Mouse (Mus musculus): ENCODE measurements at regions not wholly inside any gene's neighbourhood (a gene's known extent, or its start where the extent isn't known, plus 50 kb on each side); places are given as distances from the start of the nearest gene placed in this dataset.

- 76% methylated on average over 2 of the region's 2 CpGs for WGBS
- ATAC-seq (ENCODE audit: insufficient number of reproducible peaks, insufficient read depth, low FRiP score, low TSS enrichment, low read depth): no peak
- Histone ChIP-seq H3K4me2 (no peak overlapping the region), H3K9me3 (no peaks in the 10 kb centered on the region), H3K9ac (no peak overlapping the region), H3K27ac (no peak overlapping the region), H3K4me1 (no peaks in the 10 kb centered on the region), H3K36me3 (no peaks in the 10 kb centered on the region), H3K4me3 (no peak overlapping the region), H3K27me3 (no peaks in the 10 kb centered on the region)
Measured at GRCm38 (mm10) chr13:31101051-31101450, 127.0 kb downstream of the Gm5447 start.

DNA sequence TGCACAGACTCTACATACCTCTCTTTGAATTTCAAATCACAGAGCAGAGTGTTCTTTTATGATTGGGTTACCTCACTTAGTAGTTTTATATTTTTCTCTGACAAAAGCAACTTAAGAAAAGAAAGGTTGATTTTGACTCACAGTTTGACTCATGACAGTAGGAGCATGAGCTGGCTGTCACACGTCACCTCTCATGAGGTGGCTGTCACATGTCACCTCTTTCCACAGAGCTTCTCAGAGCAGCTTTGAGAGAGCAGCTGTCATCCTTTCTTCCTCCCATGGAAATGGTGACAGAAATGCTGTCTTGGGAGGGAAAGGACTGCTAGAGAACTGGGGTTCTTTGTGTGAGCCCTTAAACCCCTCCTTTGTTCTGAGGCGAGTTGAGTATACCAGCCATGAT is 133.4 kb downstream of the Gm5447 start:
- H3K9me3 ChIP-seq: no peaks in the 10 kb centered on the region
- 74% methylated on average over 2 of the region's 2 CpGs for WGBS
- no peaks in the 10 kb centered on the region for H3K27me3 ChIP-seq
- no peak for ATAC-seq (ENCODE audit: insufficient number of reproducible peaks, insufficient read depth, low FRiP score, low TSS enrichment, low read depth)
- H3K27ac ChIP-seq: no peak overlapping the region
- no peak overlapping the region for H3K9ac ChIP-seq
- no peak overlapping the region for H3K4me2 ChIP-seq
- H3K4me1 ChIP-seq: no peaks in the 10 kb centered on the region
- no peak overlapping the region for H3K4me3 ChIP-seq
- no peaks in the 10 kb centered on the region for H3K36me3 ChIP-seq

DNA sequence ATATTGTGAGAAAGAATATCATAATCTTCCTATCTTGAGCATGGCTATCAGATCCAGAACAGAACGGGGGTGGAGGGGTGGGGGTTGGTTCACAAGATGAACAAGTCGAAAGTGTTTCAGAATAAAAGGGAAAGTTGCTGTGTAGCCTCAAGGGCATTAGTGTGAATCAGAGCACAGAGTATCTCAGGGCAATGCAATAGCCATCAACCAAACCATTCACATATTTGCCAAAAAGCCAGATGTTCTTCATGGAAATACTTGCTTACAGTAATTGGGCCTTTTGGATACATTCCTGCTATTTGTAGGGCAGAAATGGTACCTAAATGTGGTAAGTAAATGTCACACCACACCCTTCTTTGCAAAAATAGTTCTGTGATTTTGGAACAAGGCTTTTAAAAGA is 135.2 kb downstream of the Gm5447 start:
- no peak overlapping the region for H3K4me2 ChIP-seq
- H3K4me1 ChIP-seq: no peaks in the 10 kb centered on the region
- no peaks in the 10 kb centered on the region for H3K36me3 ChIP-seq
- H3K27ac ChIP-seq: no peak overlapping the region
- 38% methylated on average over 2 of the region's 2 CpGs for WGBS
- H3K4me3 ChIP-seq: no peak overlapping the region
- no peak for ATAC-seq (ENCODE audit: insufficient number of reproducible peaks, insufficient read depth, low FRiP score, low TSS enrichment, low read depth)
- no peak overlapping the region for H3K9ac ChIP-seq
- H3K9me3 ChIP-seq: no peaks in the 10 kb centered on the region
- H3K27me3 ChIP-seq: no peaks in the 10 kb centered on the region

GRCm38 (mm10) chr13:31122689-31123088 is 148.7 kb downstream of the Gm5447 start:
- H3K9ac ChIP-seq: no peak overlapping the region
- no peaks in the 10 kb centered on the region for H3K27me3 ChIP-seq
- no peak overlapping the region for H3K4me3 ChIP-seq
- H3K4me1 ChIP-seq: no peaks in the 10 kb centered on the region
- H3K36me3 ChIP-seq: no peaks in the 10 kb centered on the region
- WGBS: 59% methylated on average over 2 of the region's 2 CpGs
- no peak overlapping the region for H3K4me2 ChIP-seq
- no peak overlapping the region for H3K27ac ChIP-seq
- no peaks in the 10 kb centered on the region for H3K9me3 ChIP-seq
- no peak for ATAC-seq (ENCODE audit: insufficient number of reproducible peaks, insufficient read depth, low FRiP score, low TSS enrichment, low read depth)

DNA sequence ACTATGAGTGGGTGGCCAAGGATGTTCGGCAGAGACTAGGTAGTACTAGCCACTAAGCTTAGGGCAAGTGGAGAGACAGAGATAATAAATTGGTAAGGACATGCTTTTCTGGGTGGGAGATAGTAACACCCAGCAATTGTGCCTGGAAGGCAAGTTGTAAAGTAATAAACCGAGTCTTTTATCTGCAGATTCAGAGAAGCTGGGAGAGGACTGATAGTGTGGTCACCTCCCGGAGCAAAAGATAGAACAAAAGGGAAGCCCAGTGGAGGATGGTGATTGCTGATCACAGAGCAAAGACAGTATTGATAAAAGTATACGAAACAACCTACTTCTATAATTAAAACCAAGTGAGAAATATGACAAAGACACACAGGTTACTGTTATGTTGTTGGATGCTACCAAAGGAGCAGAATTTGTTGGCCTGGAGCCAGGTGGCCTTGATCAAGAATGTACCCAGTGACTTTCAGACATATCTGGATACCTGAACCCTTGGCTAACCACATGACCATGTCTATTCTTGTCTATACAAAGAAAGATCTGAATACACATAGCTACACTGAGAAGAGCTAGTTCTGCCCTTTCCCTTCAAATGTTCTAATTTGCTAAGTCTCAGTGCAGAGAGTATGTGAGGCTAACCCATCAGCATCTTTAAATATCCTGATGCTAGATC is 150.7 kb downstream of the Gm5447 start:
- Histone ChIP-seq H3K4me2 (no peak overlapping the region), H3K4me3 (no peak overlapping the region), H3K4me1 (no peaks in the 10 kb centered on the region), H3K9ac (no peak overlapping the region), H3K27ac (no peak overlapping the region), H3K36me3 (no peaks in the 10 kb centered on the region), H3K27me3 (no peaks in the 10 kb centered on the region), H3K9me3 (no peaks in the 10 kb centered on the region)
- no peak for ATAC-seq (ENCODE audit: insufficient number of reproducible peaks, insufficient read depth, low FRiP score, low TSS enrichment, low read depth)
- WGBS: 85% methylated on average over 4 of the region's 4 CpGs

GRCm38 (mm10) chr13:31132501-31132900 is 158.5 kb downstream of the Gm5447 start:
- Histone ChIP-seq H3K4me1 (no peaks in the 10 kb centered on the region), H3K27ac (no peak overlapping the region), H3K4me2 (no peak overlapping the region), H3K27me3 (no peaks in the 10 kb centered on the region), H3K9me3 (no peaks in the 10 kb centered on the region), H3K4me3 (no peak overlapping the region), H3K36me3 (no peaks in the 10 kb centered on the region), H3K9ac (no peak overlapping the region)
- ATAC-seq (ENCODE audit: insufficient number of reproducible peaks, insufficient read depth, low FRiP score, low TSS enrichment, low read depth): no peak
- 91% methylated on average over 5 of the region's 5 CpGs for WGBS

DNA sequence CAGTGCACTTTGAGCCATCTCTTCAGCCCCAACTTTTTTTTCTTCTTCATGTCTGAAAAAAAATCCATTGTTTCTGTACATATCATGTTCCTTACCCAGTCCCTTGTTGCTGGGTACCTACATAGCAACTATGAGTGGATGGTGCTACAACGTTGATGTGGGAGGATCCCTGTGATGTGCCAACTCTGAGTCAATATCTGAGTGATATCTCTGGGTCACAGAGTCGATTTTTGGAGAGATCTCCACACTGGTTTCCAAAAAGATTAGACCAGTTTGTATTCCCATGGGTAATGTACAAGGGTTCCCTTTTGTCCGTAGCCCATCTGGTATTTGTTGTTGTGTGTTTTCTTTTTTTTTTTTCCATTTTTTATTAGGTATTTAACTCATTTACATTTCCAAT is 165.7 kb downstream of the Gm5447 start:
- Histone ChIP-seq H3K36me3 (no peaks in the 10 kb centered on the region), H3K4me3 (no peak overlapping the region), H3K4me2 (no peak overlapping the region), H3K9ac (no peak overlapping the region), H3K9me3 (no peaks in the 10 kb centered on the region), H3K27ac (no peak overlapping the region), H3K27me3 (no peaks in the 10 kb centered on the region), H3K4me1 (no peaks in the 10 kb centered on the region)
- no peak for ATAC-seq (ENCODE audit: insufficient number of reproducible peaks, insufficient read depth, low FRiP score, low TSS enrichment, low read depth)
- WGBS: 71% methylated on average over 3 of the region's 3 CpGs

DNA sequence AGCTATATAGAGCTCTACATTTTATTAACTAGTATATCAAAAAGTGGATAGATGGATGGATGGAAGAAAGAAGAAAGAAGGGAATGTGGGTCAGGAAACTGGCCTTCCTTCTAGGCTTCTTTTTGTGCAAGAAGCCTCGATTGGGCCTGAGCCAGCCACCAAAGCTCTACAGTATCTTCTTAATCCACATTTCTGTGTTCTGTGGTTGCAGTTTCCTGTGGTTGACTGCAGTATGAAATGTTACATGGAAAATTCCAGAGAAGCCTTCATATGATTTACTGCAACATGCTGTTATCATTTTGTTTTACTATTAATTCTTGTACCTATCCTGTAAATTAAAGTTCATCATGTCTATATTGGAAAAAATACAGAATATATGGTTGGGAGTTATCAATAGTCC is 173.3 kb downstream of the Gm5447 start:
- Histone ChIP-seq H3K9me3 (no peaks in the 10 kb centered on the region), H3K36me3 (no peaks in the 10 kb centered on the region), H3K9ac (no peak overlapping the region), H3K4me1 (0 out of 2 replicates have a peak, but pooled peaks cover 3% of the 10 kb centered on the region), H3K4me2 (no peak overlapping the region), H3K27ac (no peak overlapping the region), H3K4me3 (no peak overlapping the region), H3K27me3 (no peaks in the 10 kb centered on the region)
- WGBS: 43% methylated on average over 1 of the region's 1 CpGs
- ATAC-seq (ENCODE audit: insufficient number of reproducible peaks, insufficient read depth, low FRiP score, low TSS enrichment, low read depth): no peak

GRCm38 (mm10) chr13:31154066-31154465 is 180.1 kb downstream of the Gm5447 start:
- no peak for ATAC-seq (ENCODE audit: insufficient number of reproducible peaks, insufficient read depth, low FRiP score, low TSS enrichment, low read depth)

DNA sequence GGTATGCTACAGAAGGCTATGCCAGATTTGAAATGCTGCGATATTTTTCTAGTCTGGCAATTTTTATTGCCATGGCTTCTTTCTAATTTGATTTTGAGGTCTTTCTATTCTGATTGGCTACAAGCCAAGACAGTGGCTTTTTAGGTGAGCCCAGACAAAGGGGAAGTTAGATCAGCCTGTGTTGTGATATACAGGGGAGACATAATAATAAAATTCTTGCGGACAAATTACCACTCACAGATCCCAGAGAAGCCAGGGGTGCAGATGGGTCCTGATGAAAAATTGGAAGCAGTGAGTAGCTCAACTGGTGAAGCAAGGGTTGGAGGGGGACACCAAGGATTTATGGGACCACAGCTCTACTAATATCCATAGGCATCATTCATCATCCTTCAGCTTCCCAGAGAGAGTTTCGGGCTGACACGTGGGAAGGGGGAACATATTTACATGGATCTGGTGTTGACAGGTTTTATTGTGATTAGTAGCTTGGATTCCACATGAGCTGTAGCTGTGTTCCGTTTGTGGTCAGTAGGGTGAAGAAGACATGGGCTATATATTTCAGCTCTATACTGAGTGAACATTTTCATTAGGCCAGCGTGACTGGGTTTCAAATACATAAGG is 190.0 kb downstream of the Gm5447 start:
- no peak overlapping the region for H3K27ac ChIP-seq

More at GRCm38 (mm10) chr13:31154066-31154465, 180.1 kb downstream of the Gm5447 start:
- WGBS: 71% methylated on average over 3 of the region's 3 CpGs
- H3K4me3 ChIP-seq: no peak overlapping the region
- no peak overlapping the region for H3K27ac ChIP-seq
- no peaks in the 10 kb centered on the region for H3K27me3 ChIP-seq
- no peak overlapping the region for H3K4me2 ChIP-seq
- H3K36me3 ChIP-seq: no peaks in the 10 kb centered on the region
- no peaks in the 10 kb centered on the region for H3K9me3 ChIP-seq
- H3K9ac ChIP-seq: no peak overlapping the region
- H3K4me1 ChIP-seq: no peaks in the 10 kb centered on the region

GRCm38 (mm10) chr13:31166286-31166685 is 192.3 kb downstream of the Gm5447 start:
- Histone ChIP-seq H3K36me3 (no peaks in the 10 kb centered on the region), H3K4me1 (peaks cover 10% of the 10 kb centered on the region), H3K27ac (no peak overlapping the region; the same call in 1 of the 2 replicates), H3K9me3 (no peaks in the 10 kb centered on the region), H3K9ac (no peak overlapping the region), H3K4me3 (no peak overlapping the region), H3K27me3 (no peaks in the 10 kb centered on the region), H3K4me2 (no peak overlapping the region)
- no peak for ATAC-seq (ENCODE audit: insufficient number of reproducible peaks, insufficient read depth, low FRiP score, low TSS enrichment, low read depth)
- WGBS: 50% methylated on average over 5 of the region's 5 CpGs

More for the DNA sequence above, 190.0 kb downstream of the Gm5447 start:
- Histone ChIP-seq H3K4me2 (no peak overlapping the region), H3K9ac (no peak overlapping the region), H3K27me3 (no peaks in the 10 kb centered on the region), H3K36me3 (no peaks in the 10 kb centered on the region), H3K4me3 (no peak overlapping the region), H3K4me1 (peaks cover 10% of the 10 kb centered on the region), H3K9me3 (no peaks in the 10 kb centered on the region)
- 74% methylated on average over 6 of the region's 6 CpGs for WGBS
- ATAC-seq (ENCODE audit: insufficient number of reproducible peaks, insufficient read depth, low FRiP score, low TSS enrichment, low read depth): no peak

GRCm38 (mm10) chr13:31168854-31169253 is 194.8 kb downstream of the Gm5447 start:
- WGBS: 85% methylated on average over 2 of the region's 2 CpGs
- no peak overlapping the region for H3K4me3 ChIP-seq
- H3K27ac ChIP-seq: no peak overlapping the region
- no peak overlapping the region for H3K9ac ChIP-seq
- no peaks in the 10 kb centered on the region for H3K36me3 ChIP-seq
- H3K4me2 ChIP-seq: no peak overlapping the region
- peaks cover 8% of the 10 kb centered on the region for H3K4me1 ChIP-seq
- ATAC-seq (ENCODE audit: insufficient number of reproducible peaks, insufficient read depth, low FRiP score, low TSS enrichment, low read depth): no peak
- no peaks in the 10 kb centered on the region for H3K9me3 ChIP-seq
- no peaks in the 10 kb centered on the region for H3K27me3 ChIP-seq

Measured in embryonic facial prominence, embryonic 13.5 days (tissue).